Mouse (Mus musculus) urinary bladder, postnatal 36 days (tissue): ENCODE results near the gene Tirap.

Source experiments
- DNase-seq, 2 experiments: peaks; one replicate each; pipeline ENCODE4 v3.0.0; 2022; ENCODE audit warnings: low spot score in 2 of 2, mixed read lengths in 1 of 2

The Tirap gene

GRCm38 (mm10) chr9:35192983-35193542 lies 7.0 kb downstream of the Tirap start:
- peak in 1 of 2 experiments; percentile 21 for DNase-seq

GRCm38 (mm10) chr9:35188700-35189099 lies 11.4 kb downstream of the Tirap start:
- peak in 1 of 2 experiments; percentile 28 for DNase-seq

DNA sequence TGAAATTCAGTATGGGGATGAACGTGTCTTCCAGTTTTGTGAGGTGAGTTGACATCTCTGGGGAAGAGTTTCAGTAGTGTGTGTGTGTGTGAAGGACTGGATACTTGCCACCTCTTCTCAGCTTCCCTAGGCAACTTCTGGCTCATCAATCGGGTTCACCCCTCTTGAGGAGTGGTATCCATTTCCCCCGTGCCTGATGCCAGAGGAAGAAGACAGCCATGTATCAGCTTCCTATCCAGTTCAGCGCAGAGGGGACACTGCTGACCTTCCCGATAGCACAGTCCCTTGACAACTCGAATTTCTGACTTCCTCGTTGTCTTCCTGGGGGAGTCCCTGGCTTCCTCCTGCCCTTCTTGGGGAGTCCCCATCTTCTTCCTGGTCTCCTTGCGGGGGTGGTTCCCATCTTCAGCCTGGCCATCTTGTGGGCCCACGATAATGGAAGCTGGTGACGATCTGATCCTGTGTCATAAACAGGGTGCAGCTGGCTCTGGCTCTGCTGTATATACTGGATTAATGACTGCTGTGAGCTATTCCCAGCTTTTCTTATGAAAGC lies 12.7 kb downstream of the Tirap start:
- no peak for DNase-seq

- DNase-seq: no peak
Observed at GRCm38 (mm10) chr9:35186430-35186829, 13.7 kb downstream of the Tirap start.

DNA sequence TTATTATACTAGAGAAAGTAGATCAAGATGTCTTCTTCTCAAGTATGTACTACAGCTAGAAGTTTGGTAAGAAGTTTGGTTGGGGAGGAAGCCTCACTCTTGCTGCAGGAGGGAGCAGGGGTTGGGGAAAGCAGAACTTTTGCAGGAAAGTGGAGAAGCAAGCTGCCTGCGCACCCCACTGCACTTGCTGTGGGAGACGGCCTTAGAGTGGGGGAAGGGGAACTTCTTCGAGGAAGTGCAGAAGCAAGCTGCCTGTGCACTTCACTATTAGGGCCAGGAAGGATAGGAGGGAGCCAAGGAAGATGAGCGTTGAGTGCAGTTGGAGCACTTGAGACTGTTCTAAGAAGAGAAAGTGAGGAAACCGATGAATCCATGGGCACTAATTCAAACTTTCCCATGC lies 16.7 kb downstream of the Tirap start:
- no peak for DNase-seq

- DNase-seq: no peak
Observed at GRCm38 (mm10) chr9:35182832-35183231, 17.3 kb downstream of the Tirap start.

GRCm38 (mm10) chr9:35176124-35176659 lies 23.9 kb downstream of the Tirap start:
- no peak for DNase-seq

- peak; percentile 91 to 93 for DNase-seq
Observed at GRCm38 (mm10) chr9:35175251-35176123, 24.6 kb downstream of the Tirap start, which contains the start of gene Dcps. Dcps (minus strand) TSS chr9:35176061.

DNA sequence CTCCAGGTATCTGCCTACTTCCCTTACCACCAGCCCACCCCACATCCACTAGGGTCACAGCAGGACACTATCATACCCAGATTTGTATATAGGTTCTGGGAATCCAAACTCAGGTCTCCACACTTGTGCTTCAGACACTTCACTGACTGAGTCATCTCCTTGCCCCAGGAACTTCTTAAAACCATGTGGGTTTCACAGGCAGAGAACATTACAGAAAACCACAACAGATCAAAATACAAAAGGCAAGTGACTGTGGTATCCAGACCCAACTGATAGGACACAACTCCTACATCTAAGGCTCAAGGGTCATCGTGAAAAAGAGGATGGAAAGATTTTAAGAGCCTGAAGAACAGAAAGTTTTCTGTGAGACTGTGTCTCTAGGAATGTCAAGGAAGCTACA lies 26.8 kb downstream of the Tirap start:
- no peak for DNase-seq

DNA sequence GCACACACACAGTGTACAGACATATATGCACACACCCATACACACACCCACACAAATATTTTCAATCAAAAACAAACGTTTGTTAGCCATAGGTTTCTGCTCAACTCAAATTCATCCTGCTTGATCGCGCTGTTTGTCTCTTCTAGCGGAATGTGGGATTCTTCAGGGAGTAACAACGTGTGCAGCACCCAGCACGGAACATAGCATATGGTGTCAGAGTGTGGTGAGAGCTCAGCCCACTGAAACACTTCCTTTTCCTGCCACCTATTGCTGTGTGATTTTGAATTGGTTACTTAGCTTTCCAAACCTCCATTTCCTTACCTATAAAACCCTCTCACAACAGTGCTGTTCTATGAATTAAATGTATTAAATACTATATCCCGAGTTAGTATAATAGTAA lies 30.0 kb downstream of the Tirap start:
- DNase-seq: no peak

DNA sequence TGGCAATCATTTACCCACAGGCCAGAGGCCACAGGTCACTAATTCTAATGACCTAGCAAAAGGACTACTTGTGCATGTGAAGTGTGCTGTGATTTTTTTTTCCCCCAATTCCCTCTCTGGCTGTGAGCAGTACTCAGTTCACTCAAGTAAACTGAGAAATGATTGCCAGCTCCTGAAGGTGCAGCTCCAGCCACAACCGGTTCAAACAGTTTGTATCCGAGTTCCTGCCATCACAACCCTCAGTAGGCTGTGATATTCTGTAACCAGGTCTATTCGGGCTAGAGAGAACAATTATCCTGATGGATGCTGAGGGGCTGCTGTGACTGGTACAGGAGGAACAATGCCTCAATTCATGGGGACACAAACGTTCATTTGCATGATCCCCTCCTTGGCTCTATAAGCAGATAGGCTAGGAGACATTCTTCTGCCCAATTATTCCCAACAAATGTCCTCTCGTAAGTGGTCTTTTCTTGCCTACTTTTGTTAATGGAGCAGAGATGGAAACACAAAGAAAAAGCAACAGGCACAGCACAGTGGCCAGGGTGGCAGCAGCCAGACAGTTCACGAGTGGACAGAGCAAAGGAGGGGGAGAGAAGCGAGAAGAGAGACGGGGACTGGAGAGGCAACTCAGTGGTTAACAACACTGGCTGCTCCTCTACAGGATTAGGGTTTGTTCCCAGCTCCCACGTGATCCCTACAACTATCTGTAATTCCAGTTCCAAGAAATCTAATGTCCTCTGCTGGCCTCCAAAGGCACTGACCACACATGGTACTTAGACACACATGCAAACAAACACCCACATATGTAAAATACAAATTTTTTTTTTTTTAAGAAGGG lies 33.1 kb downstream of the Tirap start:
- no peak for DNase-seq

DNA sequence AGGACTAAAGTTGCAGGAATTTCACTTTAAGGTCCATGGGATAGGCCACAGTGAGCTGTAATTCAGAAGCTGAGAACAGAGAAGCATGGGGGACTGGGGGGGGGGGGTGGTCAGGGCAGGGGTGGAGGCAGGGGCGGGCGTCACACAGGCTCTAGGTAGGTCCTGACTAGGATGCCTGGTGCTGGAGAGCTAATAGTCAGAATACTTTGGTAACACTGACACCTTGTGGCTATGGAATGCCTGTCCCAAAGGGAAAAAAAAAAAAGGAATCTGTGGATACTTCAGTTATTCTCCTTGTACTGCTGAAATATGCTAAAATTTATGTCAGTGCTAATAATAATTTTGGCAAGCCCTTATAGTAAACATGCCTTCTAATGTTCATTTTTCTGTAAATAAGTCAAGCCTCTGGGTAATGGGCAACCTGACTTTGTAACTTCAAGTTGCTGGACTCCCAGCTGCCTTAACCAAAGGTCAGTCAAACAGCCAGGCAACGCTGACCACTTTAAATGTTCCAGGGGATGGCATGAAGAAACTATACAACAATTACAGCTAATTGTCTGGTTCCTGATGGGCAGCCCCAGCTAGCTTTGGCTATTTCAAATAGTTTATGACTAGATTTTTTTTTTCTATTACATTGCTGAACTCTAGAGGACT lies 33.8 kb downstream of the Tirap start:
- no peak for DNase-seq

DNA sequence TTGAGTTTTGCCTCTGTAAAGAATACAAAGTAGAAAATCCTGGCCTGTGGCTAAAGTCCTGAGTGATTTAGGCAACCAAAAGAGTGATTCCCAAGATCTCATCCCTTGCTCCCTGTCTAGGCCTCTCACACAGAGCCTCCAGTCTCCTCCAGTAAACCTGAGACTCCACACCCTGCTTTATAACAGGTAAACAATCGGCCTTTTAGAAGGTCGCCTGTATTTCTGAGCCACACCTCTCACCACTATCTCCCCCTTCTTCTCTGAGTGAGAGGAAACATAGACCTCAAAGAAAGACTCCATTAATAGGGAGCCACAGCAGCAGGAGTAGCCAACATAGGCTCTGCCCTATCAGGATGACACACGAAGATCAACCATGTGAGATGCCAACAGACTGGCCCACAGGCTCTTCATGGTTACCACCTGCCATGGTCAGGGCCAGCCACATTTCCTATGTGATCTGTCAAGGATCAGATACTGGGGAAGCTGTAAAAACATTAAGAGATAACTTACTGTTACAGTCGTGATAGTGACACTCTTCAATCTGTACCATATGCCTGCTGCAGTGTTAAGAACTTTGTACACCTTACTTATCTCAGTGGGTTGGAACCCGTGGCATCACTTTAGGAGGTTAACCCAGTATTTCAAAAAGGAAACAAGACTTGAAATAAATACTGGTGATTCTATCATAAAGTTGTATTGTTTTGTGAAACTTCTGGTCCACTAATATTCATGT lies 35.8 kb downstream of the Tirap start:
- DNase-seq: no peak

- DNase-seq: peak in 1 of 2 experiments; percentile 65
Observed at GRCm38 (mm10) chr9:35163011-35163690, 36.9 kb downstream of the Tirap start.

- DNase-seq: no peak
Observed at GRCm38 (mm10) chr9:35161721-35162120, 38.4 kb downstream of the Tirap start.

GRCm38 (mm10) chr9:35160662-35161061 lies 39.4 kb downstream of the Tirap start:
- no peak for DNase-seq

DNA sequence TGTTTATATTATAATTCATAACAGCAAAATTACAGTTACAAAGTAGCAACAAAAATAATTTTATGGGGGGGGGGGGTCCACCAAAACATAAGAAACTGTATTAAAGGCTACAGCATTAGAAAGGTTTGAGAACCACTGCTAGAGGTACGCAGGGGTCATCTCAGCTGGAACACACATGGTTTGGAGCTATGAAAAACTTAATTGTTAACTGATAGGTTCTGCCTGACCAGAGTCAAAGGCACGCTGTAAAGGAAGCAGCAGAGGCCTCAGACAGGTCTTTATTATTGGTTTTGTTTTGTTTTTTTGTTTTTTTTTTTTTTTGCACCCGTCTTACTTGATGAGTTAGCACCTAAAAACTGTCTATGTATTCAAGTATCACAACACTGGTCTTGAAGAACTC lies 41.6 kb downstream of the Tirap start:
- no peak for DNase-seq

DNA sequence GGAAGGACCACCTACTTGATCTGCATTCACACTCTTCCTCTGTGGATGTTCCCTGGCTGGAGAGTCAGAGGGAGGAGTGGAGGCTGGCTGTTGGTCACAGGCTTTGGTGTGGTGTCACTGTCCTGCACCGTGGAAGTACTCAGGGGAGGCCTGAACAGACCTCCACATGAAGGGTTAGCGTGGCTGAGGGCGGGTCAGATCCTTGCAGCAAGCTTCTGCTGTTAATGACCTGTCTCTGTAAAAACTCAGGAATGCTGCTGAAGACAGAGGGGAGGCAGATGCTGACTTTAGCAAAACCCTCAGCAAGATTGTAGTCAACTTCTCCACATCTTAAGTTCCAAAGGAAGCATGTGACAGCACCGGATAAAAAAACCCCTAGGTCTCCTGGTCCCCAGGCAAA lies 43.2 kb downstream of the Tirap start:
- no peak for DNase-seq

GRCm38 (mm10) chr9:35156002-35156710 lies 43.9 kb downstream of the Tirap start:
- peak; percentile 16 to 26 for DNase-seq
